Mouse (Mus musculus) spleen, adult 18-20 months (tissue): Measurements from ENCODE around the gene Fntb.
A peak's percentile ranks its signal among the peaks of the same experiment; 100 is the strongest.

Experiments used
- DNase-seq, 2 experiments: peaks; one replicate each; pipeline ENCODE4 v3.0.0; 2022; ENCODE audit warnings: mixed read lengths in 2 of 2

The Fntb gene

DNA sequence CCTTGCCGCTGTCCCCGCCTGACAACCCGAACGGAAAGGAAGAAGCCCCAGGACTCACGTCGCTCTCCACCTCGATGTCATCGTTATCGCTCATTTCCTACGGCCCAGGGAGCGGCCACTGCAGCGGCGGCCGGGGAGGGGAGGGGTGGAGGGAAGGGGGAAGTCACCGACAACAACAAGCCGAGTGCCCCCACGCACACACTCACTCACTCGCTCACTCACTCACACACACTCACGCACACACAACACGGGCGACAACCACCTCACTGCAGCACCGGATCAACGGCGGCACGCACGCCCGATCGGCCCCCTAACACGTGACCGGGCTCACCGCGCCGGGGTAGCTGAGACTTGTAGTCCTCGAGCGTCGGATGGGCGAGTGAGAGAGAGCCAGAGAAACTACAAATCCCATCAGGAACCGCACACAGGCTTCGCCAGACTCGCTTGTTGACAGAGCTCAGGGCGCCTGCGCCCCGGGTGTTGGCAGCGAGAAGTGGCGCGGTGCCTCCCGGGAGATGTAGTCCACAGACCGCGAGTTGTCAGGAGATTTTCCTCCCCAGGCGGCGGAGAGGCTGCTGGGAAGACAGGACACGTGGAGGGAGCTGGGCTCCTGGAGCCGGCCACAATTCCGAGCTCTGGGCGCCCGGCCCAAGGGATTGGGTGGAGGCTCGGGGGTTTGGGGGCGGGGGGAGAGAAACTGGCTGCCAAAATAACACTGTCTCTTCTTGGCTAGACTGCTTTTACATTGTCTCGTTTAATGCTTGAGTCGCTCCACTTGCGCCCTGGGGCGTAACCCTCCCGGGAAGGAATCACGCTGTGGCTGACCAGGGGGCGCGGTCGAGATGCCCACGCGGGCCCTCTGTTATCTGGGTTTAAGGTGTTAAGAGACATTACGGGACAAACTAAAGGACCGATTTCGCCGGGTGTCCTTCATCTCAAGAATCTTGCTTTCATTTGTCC lies 196.8 kb downstream of the Fntb start, which contains the start of gene Max:
Gene Max (minus strand): TSS at position 270 of the 960 bp plus-strand sequence.
- DNase-seq = peak; percentile 90 to 93

DNA sequence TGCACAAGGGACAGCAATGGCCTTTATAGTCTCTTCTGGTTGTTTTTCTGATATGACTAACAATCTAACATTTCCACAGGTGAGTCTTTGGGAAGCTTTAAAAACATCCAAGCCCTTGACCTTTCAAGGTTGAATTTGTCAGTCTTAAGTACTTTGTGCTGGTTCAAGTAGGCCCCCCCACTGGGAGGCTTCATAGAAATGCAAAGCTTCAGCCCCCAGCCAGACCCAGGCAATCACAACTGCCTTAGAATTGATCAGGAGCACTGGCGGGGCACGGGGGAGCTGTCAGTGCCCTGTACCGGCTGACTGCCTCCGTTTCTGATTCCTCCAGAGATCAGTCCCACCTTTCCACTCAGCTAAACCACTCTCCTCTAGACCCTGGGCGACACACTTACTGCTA lies 199.7 kb downstream of the Fntb start:
- no peak for DNase-seq

DNA sequence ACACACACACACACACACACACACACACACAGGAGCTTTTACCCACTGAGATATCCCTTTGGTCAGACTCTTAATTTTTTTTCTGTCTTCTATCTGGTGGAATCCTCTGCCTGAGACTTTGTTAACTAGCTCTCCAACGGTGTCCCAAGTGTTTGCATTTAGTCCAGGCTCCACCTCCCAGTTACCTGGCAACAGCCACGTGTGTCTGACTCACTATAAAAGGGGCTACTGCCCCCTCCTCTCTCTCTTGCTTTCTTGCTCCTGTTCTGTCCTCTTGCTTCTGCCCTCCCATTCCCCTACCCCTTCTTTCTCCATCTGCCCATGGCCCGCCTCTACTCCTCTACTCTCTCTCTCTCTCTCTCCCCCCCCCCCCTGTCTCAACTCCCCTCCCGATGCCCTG lies 200.5 kb downstream of the Fntb start:
- no peak for DNase-seq
